Mouse (Mus musculus) WW6 (cell line): ENCODE results near the gene Ino80.
A peak's percentile ranks its signal among the peaks of the same experiment; 100 is the strongest.

ENCODE experiments used
- DNase-seq: peaks from one replicate; pipeline ENCODE4 v3.0.0-alpha.2; 2013; ENCODE audit warnings: low read depth, low spot score

Gene Ino80

DNA sequence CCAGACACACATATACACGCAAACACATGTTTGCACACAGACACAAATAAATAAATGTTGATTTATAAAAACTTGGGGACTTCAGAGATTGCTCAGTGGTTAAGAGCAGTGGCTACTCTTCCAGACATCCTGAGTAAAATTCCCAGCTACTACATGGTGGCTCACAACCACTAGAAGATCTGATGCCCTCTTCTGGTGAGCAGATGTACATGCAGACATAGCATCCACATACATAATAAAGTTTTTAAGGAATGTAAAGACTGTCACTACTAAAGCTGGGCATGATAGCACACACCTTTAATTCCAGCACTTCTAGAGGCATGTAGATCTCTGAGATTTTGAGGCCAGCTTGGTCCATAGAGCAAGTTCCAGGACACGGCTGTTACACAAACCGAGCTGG lies 16.5 kb downstream of the Ino80 start:
- peak; percentile 13 for DNase-seq

- no peak for DNase-seq
Observed at GRCm38 (mm10) chr2:119454558-119454957, 22.9 kb downstream of the Ino80 start.

DNA sequence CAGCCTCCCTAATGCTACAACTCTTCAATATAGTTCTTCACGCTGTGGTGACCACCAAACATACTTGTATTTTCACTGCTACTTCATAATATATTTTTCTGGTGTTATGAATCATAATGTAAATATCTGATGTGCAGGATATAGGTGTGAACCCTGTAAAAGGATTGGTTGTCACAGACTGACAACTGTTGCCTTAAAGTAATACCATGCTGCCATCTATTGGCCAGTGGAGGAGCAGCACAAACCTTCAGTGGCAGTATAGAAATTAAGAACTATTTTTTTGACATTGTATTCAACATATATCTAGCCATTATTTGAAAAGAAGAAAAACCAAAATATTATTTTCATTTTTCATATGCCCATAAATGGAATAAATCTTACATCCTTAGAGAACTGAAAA lies 40.5 kb downstream of the Ino80 start:
- no peak for DNase-seq

GRCm38 (mm10) chr2:119436467-119436866 lies 41.0 kb downstream of the Ino80 start:
- no peak for DNase-seq

DNA sequence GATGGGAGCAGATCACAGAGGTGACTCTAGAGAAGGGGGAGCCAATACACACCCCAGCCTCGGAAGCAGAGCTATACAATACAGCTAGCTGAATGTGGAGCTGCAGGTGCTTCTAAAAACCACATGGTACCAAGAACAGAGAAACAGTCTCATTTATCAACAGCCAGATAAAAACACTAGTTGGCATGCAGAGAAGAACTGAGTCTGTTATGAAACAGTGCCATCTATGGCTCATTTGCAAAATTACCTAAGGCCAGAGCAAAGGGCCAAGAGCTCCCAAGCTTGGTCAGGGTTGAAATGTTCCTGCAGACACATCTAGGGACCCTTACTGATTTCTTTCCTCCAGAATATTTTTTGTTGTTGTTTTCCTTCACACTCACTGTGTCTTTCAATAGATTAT lies 63.7 kb downstream of the Ino80 start:
- no peak for DNase-seq

DNA sequence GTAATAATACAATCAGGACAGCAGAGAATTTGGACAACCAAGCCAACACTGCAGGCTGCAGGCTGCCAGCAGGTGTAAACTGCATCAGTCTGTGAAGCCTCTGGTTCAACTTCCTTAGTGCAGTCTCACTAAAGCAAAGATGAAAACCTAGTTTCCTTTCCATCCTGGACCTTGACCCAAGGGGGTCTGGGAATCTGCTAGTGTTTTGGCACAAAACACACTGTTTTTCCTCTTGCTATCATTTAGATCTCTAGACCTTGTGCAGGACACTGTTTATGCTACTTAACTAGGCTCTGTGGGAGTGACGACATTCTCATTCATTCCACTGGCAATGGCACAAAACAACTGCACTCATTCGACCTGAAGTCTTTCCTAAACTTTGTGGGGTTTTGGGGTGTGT lies 65.8 kb downstream of the Ino80 start:
- no peak for DNase-seq

- DNase-seq: no peak
Observed at GRCm38 (mm10) chr2:119411016-119411415, 66.5 kb downstream of the Ino80 start.

DNA sequence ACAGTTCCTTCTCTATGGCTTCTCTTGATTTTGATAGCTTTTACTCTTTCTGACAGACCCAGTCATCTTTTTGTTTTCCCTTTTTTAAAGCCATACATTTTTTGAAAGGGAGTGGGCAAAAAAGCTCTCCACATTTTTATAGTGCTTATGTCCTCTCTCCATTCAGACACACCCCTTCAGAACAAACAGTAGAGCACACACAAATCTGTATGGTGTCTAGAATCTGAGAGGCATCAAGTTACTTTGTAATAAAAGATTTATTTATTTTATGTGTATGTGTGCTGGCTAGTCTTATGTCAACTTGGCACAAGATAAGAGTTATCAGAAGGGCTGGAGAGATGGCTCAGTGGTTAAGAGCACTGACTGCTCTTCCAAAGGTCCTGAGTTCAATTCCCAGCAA lies 68.8 kb downstream of the Ino80 start:
- no peak for DNase-seq

DNA sequence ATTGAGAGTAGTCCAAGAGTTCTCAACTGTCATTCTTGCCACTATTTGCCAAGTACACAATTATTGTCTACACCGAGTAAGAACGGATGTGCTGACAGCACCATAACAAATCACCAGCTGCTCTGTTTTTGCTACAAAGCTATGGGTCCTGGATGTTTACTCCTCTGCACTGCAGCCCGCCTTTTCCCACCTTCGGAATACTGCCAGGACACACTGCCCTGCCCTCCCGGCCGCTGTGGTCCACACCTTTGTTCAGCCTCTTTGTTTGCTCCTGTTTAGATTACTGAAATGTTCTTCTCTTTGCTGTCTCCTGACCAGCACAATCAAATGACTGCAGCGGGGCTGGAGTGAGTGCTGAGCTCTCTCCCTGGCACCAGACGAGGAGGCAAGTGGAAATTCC lies 69.2 kb downstream of the Ino80 start:
- no peak for DNase-seq

DNA sequence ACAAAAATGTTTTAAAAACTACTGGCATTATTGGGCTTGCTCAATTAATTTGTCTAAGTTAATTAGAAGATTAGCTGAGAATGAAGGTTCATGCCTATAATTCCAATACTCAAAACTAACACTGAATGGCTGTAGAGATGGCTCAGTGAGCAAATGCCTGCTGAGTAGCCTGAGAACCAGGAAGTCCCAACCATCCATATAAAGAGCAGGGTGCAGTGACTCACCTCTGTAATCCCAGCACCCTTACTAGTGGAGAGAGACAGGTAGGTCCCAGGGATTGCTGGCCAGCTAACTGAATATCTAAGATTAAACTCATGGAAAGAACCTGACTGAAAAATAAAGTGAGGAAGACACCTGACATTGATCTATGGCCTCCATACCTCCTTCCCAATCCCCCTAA lies 78.2 kb downstream of the Ino80 start:
- DNase-seq: no peak

DNA sequence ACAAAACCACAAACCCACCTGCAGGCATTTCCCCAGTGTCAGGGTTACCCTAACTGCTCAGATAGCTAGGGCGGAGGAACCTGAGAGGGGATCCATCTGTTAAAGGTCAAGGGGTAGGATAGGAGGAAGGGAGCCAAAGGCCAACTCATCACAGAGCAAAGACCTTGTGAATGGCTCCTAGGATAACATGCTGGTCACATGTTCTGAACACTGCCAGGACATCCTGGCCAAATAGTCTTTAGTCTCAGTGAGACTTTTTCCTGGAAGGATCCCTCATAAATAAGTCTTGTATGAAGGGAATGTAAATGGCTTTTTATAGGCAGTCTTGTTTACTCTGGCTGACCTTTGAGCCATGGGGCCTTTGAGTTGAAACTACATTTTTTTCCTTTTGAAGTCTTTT lies 78.8 kb downstream of the Ino80 start:
- no peak for DNase-seq

- no peak for DNase-seq
Observed at GRCm38 (mm10) chr2:119398252-119398651, 79.2 kb downstream of the Ino80 start.

GRCm38 (mm10) chr2:119389992-119390391 lies 87.5 kb downstream of the Ino80 start:
- no peak for DNase-seq

DNA sequence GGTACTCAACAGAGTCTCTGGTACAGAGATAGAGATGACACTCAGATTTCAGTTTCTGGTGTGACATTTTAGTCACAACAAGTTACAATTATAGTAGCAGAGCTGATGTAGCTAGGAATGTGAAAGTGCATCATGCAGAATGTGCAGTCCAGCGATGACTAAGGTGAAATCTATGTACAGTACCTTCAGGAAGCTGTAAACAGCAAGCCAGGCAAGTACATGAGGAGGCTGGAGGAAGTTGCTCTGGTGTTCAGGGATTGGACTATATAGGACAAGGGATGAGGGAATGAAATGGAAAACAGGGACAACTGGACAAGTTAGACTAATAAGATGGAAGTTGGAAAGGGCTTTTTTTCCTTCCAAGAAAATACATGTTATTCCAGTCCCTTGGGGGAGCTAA lies 89.2 kb downstream of the Ino80 start:
- no peak for DNase-seq

DNA sequence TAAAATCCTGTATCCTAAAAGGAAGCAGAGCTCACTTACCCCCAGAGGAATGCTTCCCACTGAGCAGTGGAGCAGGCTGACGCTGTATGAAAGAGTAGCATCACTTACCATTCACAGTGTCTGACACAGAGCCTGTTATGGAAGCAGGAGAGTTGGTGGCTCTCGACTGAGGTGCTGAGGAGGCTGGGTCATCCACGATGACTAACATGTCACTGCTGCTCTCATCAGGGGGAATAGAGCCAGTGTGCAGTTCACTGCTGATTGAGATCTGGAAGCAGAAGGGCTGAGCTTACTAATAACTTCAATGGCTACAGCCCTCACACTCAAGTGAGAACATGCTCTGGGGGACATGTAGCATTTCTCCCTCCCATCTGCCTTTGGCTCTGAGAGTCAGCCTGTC lies 98.0 kb downstream of the Ino80 start:
- no peak for DNase-seq

DNA sequence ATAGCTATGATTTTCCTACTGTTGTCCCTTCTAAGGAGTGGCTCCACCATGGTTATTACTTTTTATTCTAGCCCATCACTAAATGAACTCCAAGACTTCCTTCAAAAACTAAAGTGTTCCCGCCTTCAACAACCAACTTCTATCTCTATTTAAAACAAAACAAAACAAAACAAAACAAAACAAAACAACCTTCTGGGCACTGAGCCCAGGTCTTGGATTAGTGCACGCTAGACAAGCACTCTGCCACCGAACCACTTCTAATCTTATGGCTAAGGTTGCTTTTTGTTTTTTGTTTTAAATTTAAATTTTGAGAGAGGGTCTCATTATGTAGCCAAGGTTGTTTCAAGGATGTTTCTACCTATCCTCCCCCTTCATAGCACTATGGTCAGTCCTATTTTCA lies 99.7 kb downstream of the Ino80 start:
- no peak for DNase-seq

GRCm38 (mm10) chr2:119377286-119377685 lies 100.2 kb downstream of the Ino80 start:
- no peak for DNase-seq

DNA sequence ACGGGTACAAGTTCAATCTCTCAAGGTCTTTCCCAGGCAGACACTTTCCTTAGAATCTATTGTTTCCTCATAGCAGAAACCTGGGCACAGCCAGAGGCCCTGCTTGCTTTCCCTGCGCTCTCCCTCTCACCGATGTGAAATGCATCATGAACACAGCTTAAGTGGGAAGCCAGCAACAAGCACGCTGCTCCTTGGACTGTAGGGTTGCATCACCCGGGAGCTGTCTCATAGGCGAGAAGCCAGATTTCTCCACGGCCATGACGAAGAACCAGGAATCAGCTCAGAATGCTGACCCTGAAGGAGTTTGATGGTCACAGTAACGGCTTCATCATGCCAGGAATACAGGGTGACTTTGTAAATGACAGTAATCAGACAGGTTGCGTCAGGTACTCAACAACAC lies 107.4 kb downstream of the Ino80 start:
- DNase-seq: no peak

DNA sequence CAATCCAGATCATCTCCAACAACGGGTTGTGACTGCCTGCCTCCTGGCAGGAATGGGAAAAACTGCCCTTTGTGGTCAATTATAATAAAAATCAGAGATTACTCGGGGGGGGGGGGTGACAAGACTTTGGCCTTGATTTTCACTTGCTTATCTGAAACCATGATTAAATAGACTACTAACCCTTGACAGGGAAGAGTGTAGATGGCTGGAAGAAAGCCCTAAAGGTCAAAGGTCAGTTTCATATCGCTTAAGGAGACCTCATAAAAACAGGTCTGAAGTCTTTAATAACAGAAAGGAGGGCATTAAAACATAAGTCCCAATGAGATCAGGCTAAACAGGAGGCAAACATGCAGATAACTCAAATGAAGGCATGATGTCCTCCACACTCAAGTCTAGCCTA lies 110.1 kb downstream of the Ino80 start:
- DNase-seq: no peak

- no peak for DNase-seq
Observed at GRCm38 (mm10) chr2:119364969-119365368, 112.5 kb downstream of the Ino80 start.

GRCm38 (mm10) chr2:119359721-119360291 lies 117.7 kb downstream of the Ino80 start:
- no peak for DNase-seq

DNA sequence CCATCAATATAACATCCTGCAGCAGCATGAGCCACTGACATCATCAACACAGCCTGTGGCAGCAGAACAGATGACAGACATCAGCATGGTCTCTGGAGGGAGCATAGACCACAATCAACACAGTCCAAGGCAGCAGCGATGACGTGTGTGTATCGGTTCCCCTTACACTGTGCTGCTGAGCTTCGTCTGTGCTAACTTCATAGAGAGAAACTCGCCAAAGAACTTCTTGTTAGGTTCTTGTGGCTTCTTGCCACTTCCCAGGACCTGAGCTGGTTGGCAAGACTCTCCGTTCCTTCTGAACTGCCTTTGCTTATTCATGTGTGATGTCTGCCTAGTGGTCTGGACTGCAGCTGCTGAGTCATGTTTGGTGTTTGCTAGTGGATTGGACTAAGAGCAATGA lies 119.2 kb downstream of the Ino80 start:
- no peak for DNase-seq

DNA sequence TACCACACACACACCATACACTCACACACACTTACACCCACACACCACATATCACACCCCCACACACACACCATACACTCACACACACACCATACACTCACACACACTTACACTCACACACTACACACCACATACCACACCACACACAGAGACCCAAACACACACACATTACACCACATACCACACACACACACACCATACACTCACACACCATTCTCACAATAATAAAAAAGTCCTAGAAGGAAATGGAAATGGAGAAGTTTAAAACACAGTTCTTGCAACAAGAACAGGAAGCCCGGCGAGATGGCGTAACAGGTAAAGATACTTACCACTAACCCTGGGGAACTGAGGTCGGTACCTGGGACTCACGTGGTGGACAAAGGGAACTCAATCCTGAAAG lies 120.7 kb downstream of the Ino80 start:
- DNase-seq: no peak

GRCm38 (mm10) chr2:119356310-119356709 lies 121.2 kb downstream of the Ino80 start:
- no peak for DNase-seq
